Mouse (Mus musculus): ENCODE measurements around the gene Fhit. TPM values are rescaled to one million over a fixed set of nuclear protein-coding genes. Genes with fewer than 3 reads are reported as not detected.
"Not testable (repeated sequence)": the region's sequence is repeated elsewhere in the genome, so short reads cannot be mapped to it uniquely, and the experiment has no call there.

Fhit gene
- total RNA-seq, 4 experiments from 2014 or later: 1.2 to 2.0 (median 1.5) TPM

GRCm38 (mm10) chr14:9990677-9991076, 1171.2 kb downstream of the Fhit start:
- DNase-seq (ENCODE audit: low spot score): no peak

- no peak for DNase-seq (ENCODE audit: low spot score)
Measured at GRCm38 (mm10) chr14:9976934-9977510, 1184.8 kb downstream of the Fhit start.

- no peak for DNase-seq (ENCODE audit: low spot score)
Measured at GRCm38 (mm10) chr14:9974402-9974801, 1187.4 kb downstream of the Fhit start.

- DNase-seq (ENCODE audit: low spot score): no peak
Measured at GRCm38 (mm10) chr14:9963853-9964252, 1198.0 kb downstream of the Fhit start.

- no peak for DNase-seq (ENCODE audit: low spot score)
Measured at GRCm38 (mm10) chr14:9960396-9960795, 1201.4 kb downstream of the Fhit start.

- DNase-seq (ENCODE audit: low spot score): no peak
Measured at GRCm38 (mm10) chr14:9899494-9899893, 1262.3 kb downstream of the Fhit start.

GRCm38 (mm10) chr14:9896556-9896955, 1265.3 kb downstream of the Fhit start:
- peak; percentile 0 for DNase-seq (ENCODE audit: low spot score)

GRCm38 (mm10) chr14:9852041-9852440, 1309.8 kb downstream of the Fhit start:
- DNase-seq (ENCODE audit: low spot score): no peak

DNA sequence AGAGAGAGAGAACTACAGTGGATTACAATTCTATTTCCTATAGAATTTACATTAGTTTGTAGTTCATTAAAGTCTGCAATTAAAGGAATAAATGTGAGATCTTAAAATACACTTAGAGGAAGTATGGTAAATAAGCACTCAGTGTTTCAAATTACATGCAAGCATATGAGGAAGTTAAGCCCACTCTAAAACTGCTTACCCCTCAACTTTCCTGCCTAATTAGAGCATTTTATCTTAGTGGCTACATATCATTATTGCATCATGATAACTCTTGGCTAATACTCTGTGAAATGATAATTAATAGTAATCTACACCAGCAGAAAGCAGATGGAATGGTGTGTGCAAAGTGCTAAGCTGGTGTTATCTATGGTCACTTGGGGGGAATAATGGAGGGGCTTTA, 1329.5 kb downstream of the Fhit start:
- no peak for DNase-seq (ENCODE audit: low spot score)

GRCm38 (mm10) chr14:9828699-9829240, 1333.1 kb downstream of the Fhit start:
- DNase-seq (ENCODE audit: low spot score): not testable (repeated sequence)

DNA sequence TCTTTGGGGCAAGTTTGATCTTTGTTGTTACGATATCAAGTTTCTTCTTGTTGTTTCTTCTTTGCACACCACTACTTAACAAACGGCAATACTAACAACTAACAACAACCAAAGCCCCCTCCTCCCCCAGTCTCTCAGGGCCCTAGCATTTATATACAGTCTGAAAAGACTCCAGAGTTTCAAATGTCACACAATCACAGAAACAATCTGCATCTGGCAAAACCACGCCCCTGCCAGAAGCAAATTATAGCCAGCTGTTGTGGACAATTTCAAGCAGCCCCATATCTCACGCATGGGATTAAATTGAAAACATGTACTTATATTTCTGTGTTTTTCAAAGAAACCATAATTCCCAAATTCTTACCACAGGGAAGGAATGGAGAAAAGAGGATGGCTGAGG, 1345.9 kb downstream of the Fhit start:
- no peak for DNase-seq (ENCODE audit: low spot score)

DNA sequence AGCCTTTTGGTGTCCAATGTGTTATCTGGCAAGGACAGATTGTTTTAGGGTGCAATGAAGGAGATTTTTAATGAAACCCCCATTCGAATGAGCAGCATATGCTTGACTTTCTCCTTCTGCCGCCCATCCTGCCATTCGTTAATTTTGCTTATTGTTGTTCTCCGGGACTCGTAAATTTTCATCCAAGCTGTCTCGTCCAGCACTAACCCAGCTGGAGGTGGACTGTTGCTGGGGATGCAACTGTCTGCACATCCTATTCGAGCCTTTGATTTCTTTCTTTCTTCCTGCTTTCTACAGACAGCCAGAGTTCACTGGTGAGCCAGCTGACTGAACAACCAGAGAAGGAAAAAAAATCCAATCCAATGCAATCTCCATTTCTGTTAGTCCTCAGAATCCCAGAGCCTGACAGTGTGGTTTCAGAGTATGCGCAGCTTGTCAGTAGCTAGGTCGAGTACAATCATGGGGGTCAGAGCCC, 1350.0 kb downstream of the Fhit start:
- DNase-seq (ENCODE audit: low spot score): no peak

DNA sequence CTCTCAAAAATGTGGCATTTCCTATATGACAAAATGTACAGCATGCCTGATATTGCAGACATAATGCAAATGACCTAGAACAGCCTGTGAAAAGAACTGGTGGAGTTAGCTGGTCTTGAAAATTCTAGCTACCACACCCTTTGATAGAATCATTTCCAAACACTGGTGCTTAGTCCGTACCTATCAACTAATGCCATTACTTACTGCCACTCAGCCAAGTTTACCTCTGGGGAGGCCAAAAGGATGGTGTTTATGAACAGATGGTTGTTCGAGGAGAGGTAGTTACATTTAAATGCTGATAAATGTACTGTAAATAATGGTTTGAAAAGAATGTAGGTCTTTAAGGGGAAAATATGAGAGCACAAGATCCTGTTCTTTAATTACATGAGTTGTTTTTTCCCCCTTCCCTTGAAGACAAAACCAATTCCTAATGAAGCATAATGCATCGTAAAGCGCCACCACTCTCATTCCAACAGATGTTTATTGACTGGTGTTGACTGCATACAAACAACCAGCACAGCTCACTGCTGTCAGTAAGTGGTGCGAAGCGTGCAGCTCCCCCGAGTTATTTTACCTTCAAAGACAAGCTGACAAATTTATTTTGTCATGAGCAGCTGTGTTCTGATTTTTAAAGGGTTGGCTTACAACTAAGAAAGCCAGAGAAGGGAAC, 1350.5 kb downstream of the Fhit start:
- DNase-seq (ENCODE audit: low spot score): no peak

GRCm38 (mm10) chr14:9793403-9793802, 1368.4 kb downstream of the Fhit start:
- DNase-seq (ENCODE audit: low spot score): no peak

- DNase-seq (ENCODE audit: low spot score): no peak
Measured at GRCm38 (mm10) chr14:9788402-9788950, 1373.4 kb downstream of the Fhit start.

- DNase-seq (ENCODE audit: low spot score): no peak
Measured at GRCm38 (mm10) chr14:9787389-9787788, 1374.4 kb downstream of the Fhit start.

DNA sequence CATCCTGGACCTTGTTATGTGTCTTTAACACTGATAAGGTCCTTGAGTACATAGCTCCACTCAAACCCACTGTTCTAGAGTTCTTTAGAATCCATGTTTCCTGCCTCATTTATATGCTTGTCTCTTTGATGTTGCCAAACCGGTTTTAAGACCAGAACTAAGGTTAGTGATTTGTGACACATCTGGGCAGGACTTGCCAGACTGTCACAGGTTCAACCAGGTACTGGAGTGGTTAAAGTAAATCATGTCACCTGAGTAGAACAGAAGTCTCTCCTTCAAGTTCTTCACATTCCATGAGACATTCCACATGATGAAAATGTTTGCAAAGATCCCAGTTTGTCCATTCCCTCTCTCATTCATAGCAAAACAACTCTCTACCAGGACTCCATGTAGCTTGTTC, 1376.0 kb downstream of the Fhit start:
- DNase-seq (ENCODE audit: low spot score): no peak

GRCm38 (mm10) chr14:9751341-9751740, 1410.5 kb downstream of the Fhit start:
- no peak for DNase-seq (ENCODE audit: low spot score)

- no peak for DNase-seq (ENCODE audit: low spot score)
Measured at GRCm38 (mm10) chr14:9748709-9749108, 1413.1 kb downstream of the Fhit start.

DNA sequence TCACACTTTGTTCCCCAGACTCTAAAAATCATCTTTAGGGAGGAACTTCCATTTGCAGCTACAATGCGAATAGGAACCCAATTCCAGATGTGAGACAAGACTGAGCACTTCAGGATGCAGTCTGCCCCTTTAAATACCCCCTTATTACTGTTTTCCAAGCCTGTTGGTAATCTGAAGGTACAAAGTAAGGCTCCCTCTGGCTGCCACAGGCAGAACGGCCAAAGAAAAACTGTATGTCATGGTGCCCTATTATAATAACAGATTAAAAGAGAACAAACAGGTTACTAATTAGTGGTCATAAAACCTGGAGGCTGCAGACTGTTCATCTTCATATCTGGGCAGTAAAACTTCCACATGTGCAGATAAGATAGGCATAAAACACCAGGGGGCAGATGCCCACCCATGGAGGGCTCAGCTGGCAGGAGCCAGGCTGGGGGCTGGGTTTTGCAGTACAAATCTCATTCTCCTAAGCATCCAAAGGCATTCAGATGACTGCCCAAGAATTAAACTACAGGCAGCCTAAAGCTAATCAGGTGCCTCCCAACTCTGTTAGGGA, 1439.8 kb downstream of the Fhit start:
- DNase-seq (ENCODE audit: low spot score): no peak

DNA sequence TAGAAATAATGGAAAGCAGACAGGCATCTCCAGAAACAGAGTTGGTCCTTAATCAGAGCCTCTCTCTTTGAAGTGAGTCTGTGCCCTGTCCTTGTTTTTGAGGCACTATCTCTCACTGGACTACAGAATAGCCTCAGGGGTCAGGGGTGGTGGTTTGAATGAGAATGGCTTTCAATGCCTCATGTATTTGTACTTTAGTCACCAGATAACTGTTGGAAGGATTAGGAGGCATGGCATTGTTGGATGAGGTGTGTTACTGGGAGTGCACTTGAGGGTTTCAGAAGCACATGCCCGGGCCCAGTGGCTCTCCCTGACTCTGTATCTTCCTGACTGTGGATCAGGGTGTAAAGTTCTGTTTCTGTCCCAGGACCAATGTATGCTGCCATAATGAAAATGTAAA, 1463.2 kb downstream of the Fhit start:
- DNase-seq (ENCODE audit: low spot score): no peak

DNA sequence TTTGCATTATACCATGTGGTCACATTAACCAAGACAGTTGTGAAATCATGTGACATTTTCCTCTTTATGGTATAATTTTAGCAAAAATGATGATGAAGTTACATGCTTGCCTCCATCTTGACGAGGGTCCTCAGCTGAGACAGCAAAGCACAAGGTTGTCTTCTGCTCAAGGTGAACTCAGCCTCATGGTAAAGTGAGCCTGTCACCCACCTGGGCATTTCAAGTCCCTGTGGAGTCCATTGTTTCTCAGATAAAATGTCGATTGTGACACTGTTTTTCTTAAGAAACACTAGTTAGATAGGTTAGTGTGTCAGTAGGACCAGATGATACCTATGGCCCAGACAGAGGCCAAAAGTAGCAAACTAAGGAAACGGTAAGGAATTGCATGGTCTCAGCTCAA, 1464.7 kb downstream of the Fhit start:
- DNase-seq (ENCODE audit: low spot score): no peak

GRCm38 (mm10) chr14:9696004-9696403, 1465.8 kb downstream of the Fhit start:
- no peak for DNase-seq (ENCODE audit: low spot score)
